Mouse (Mus musculus) hindbrain, embryonic 16.5 days (tissue): ENCODE measurements around the gene Hoxc13. TPM values are rescaled to one million over a fixed set of nuclear protein-coding genes. Genes with fewer than 3 reads are reported as not detected.

ENCODE experiments used
- ATAC-seq: fragments of 200-750 bp; cut with Nextera tagmentation; 2 replicates; pipeline ENCODE4 v1.8.0; 2017; ENCODE audit warnings: moderate TSS enrichment, moderate library complexity
- H3K27ac ChIP-seq: fragments of 300-500 bp; sonication (generic); 2 replicates; pipeline ENCODE4 v1.5.1; 2014; ENCODE audit warnings: low read depth, mild to moderate bottlenecking, control low read depth, low read length, moderate library complexity
- H3K27me3 ChIP-seq: fragments of 300-500 bp; sonication (generic); replicated peaks from 2 replicates; pipeline ENCODE4 v1.6.1; 2014; ENCODE audit warnings: low read length; ENCODE audit not compliant: control insufficient read depth, insufficient read depth
- H3K36me3 ChIP-seq: fragments of 300-500 bp; sonication (generic); 2 replicates; pipeline ENCODE4 v1.6.1; 2014; ENCODE audit warnings: mild to moderate bottlenecking, low read length, moderate library complexity, mixed read lengths; ENCODE audit not compliant: control insufficient read depth, insufficient read depth
- H3K4me1 ChIP-seq: fragments of 300-500 bp; sonication (generic); 2 replicates; pipeline ENCODE4 v1.6.1; 2014; ENCODE audit warnings: low read depth, low read length; ENCODE audit not compliant: control insufficient read depth, insufficient read depth
- H3K4me2 ChIP-seq: fragments of 300-500 bp; sonication (generic); 2 replicates; pipeline ENCODE4 v1.6.1; 2014; ENCODE audit warnings: mild to moderate bottlenecking, low read length, control low read depth, moderate library complexity
- H3K4me3 ChIP-seq: fragments of 300-500 bp; sonication (generic); 2 replicates; pipeline ENCODE4 v1.5.1; 2014; ENCODE audit warnings: mild to moderate bottlenecking, low read length, control low read depth, moderate library complexity
- H3K9ac ChIP-seq: fragments of 300-500 bp; sonication (generic); 2 replicates; pipeline ENCODE4 v1.6.1; 2014; ENCODE audit warnings: low read depth, mild to moderate bottlenecking, control low read depth, low read length, moderate library complexity
- H3K9me3 ChIP-seq: fragments of 300-500 bp; sonication (generic); 2 replicates; pipeline ENCODE4 v1.6.1; 2014; ENCODE audit warnings: mild to moderate bottlenecking, low read length, moderate library complexity; ENCODE audit not compliant: control insufficient read depth
- WGBS: fragments of 180-500 bp; shearing (Covaris S2); extraction: QIAGEN DNeasy Blood & Tissue Kit; methylation state at CpG from one replicate; pipeline ENCODE4 v1.1.7; 2014; 5-methylcytosine and 5-hydroxymethylcytosine counted together
- polyA plus RNA-seq: library from polyadenylated mRNA; unstranded; fragments of >200 nt; fragmentation: Nextera tagmentation; extraction: Ambion mirVana; gene quantifications from 2 replicates; pipeline ENCODE4 v1.2.1, GENCODE M21; 2015

Gene Hoxc13
- polyA plus RNA-seq, 1 experiment from 2014 or later, result not detected

GRCm38 (mm10) chr15:102967511-102968397 lies 46.9 kb downstream of the Hoxc13 start:
- Histone ChIP-seq H3K9me3 (no peaks in the 10 kb centered on the region), H3K27ac (no peak overlapping the region), H3K4me2 (no peak overlapping the region), H3K4me3 (no peak overlapping the region), H3K36me3 (no peaks in the 10 kb centered on the region), H3K4me1 (peaks cover 4% of the 10 kb centered on the region; the same call in 1 of the 2 replicates), H3K27me3 (peaks cover 91% of the 10 kb centered on the region), H3K9ac (no peak overlapping the region)
- no peak for ATAC-seq
- 2% methylated on average over 34 of the region's 34 CpGs for WGBS

GRCm38 (mm10) chr15:102969296-102969695 lies 48.4 kb downstream of the Hoxc13 start:
- peaks cover 95% of the 10 kb centered on the region for H3K27me3 ChIP-seq
- no peaks in the 10 kb centered on the region for H3K36me3 ChIP-seq
- no peak overlapping the region for H3K4me2 ChIP-seq
- no peak overlapping the region for H3K9ac ChIP-seq
- no peak for ATAC-seq
- no peak overlapping the region for H3K27ac ChIP-seq
- H3K9me3 ChIP-seq, result 0 out of 2 replicates have a peak, but pooled peaks cover 2% of the 10 kb centered on the region
- H3K4me3 ChIP-seq, result no peak overlapping the region
- WGBS, result 23% methylated on average over 1 of the region's 1 CpGs
- peaks cover 4% of the 10 kb centered on the region; the same call in 1 of the 2 replicates for H3K4me1 ChIP-seq

- 5% methylated on average over 12 of the region's 12 CpGs for WGBS
- Histone ChIP-seq H3K9me3 (0 out of 2 replicates have a peak, but pooled peaks cover 2% of the 10 kb centered on the region), H3K4me2 (no peak overlapping the region), H3K27ac (no peak overlapping the region), H3K4me3 (no peak overlapping the region), H3K36me3 (no peaks in the 10 kb centered on the region), H3K4me1 (peaks cover 4% of the 10 kb centered on the region; the same call in 1 of the 2 replicates), H3K9ac (no peak overlapping the region), H3K27me3 (peaks cover 93% of the 10 kb centered on the region)
- ATAC-seq, result no peak
These were observed 49.8 kb downstream of the Hoxc13 start for GRCm38 (mm10) chr15:102970740-102971139.

GRCm38 (mm10) chr15:102972254-102972653 lies 51.4 kb downstream of the Hoxc13 start:
- Histone ChIP-seq H3K4me3 (no peak overlapping the region), H3K4me2 (no peak overlapping the region), H3K4me1 (no peaks in the 10 kb centered on the region), H3K9ac (no peak overlapping the region), H3K9me3 (0 out of 2 replicates have a peak, but pooled peaks cover 2% of the 10 kb centered on the region), H3K27ac (no peak overlapping the region), H3K36me3 (no peaks in the 10 kb centered on the region), H3K27me3 (peaks cover 86% of the 10 kb centered on the region)
- under 1% methylated on average over 21 of the region's 21 CpGs for WGBS
- ATAC-seq, result no peak

GRCm38 (mm10) chr15:102972753-102973152 lies 51.9 kb downstream of the Hoxc13 start:
- no peak overlapping the region for H3K27ac ChIP-seq
- 0 out of 2 replicates have a peak, but pooled peaks cover 2% of the 10 kb centered on the region for H3K9me3 ChIP-seq
- WGBS, result 0% methylated on average over 6 of the region's 6 CpGs
- no peak overlapping the region for H3K4me3 ChIP-seq
- ATAC-seq, result no peak
- no peak overlapping the region for H3K9ac ChIP-seq
- no peaks in the 10 kb centered on the region for H3K36me3 ChIP-seq
- H3K4me1 ChIP-seq, result no peaks in the 10 kb centered on the region
- H3K27me3 ChIP-seq, result peaks cover 85% of the 10 kb centered on the region
- H3K4me2 ChIP-seq, result no peak overlapping the region

DNA sequence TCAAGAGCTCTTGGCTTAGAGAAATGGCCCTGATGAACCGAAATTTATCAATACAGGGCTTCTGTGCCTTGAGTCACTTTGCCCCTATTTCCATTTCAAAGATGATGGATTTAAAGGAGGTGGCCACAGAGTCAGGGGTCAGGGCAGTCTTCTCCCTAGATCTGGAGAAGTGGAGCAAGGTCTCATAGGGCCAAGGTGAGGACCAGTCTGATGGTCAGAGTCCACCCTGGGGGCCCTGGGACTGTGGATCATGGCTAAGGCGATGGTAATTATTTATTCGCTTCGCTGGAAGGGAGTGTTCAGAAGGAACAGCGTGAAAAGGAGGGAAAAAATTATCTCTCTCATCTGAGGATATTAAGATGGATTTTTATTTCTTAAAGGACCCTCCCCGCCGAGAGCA lies 54.1 kb downstream of the Hoxc13 start:
- Histone ChIP-seq H3K9ac (no peak overlapping the region), H3K4me2 (no peak overlapping the region), H3K4me3 (no peak overlapping the region), H3K4me1 (no peaks in the 10 kb centered on the region), H3K36me3 (no peaks in the 10 kb centered on the region), H3K27ac (no peak overlapping the region), H3K27me3 (peaks cover 86% of the 10 kb centered on the region), H3K9me3 (0 out of 2 replicates have a peak, but pooled peaks cover 2% of the 10 kb centered on the region)
- WGBS, result 4% methylated on average over 7 of the region's 7 CpGs
- no peak for ATAC-seq

DNA sequence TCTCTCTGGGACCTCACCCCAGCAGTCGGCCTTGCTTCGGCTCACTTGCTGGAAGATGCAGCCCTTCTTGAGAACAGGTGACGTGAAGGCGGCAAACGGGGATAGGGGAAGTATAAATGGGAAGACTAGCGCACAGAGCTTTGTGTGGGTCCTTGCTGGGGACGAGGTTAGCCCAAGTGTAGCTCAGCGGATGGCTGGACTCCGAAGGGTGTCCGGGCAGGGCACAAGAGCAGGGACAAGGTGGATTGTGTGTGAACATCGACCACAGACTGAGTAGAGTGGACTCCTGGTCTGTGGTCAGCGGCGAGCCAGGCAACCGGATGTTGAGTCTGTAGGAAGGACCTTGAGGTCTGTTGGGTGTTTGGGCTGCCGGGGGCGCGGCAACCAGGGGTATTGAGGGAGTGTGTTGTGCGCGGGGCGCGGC lies 54.8 kb downstream of the Hoxc13 start:
- peaks cover 83% of the 10 kb centered on the region for H3K27me3 ChIP-seq
- no peak for ATAC-seq
- 3% methylated on average over 21 of the region's 21 CpGs for WGBS
- no peaks in the 10 kb centered on the region for H3K4me1 ChIP-seq
- H3K9me3 ChIP-seq, result 0 out of 2 replicates have a peak, but pooled peaks cover 2% of the 10 kb centered on the region
- H3K4me2 ChIP-seq, result no peak overlapping the region
- no peak overlapping the region for H3K9ac ChIP-seq
- no peaks in the 10 kb centered on the region for H3K36me3 ChIP-seq
- no peak overlapping the region for H3K27ac ChIP-seq
- H3K4me3 ChIP-seq, result no peak overlapping the region

GRCm38 (mm10) chr15:102976171-102976570 lies 55.3 kb downstream of the Hoxc13 start, which contains the start of gene Hoxc9:
Hoxc9 (plus strand) TSS chr15:102976439.
- Histone ChIP-seq H3K27ac (no peak within 1 kb of the TSS), H3K9me3 (0 out of 2 replicates have a peak, but pooled peaks cover 2% of the 10 kb centered on the region), H3K27me3 (peaks cover 78% of the 10 kb centered on the region), H3K4me1 (no peaks in the 10 kb centered on the region), H3K9ac (no peak within 1 kb of the TSS), H3K4me2 (no peak within 1 kb of the TSS), H3K36me3 (no peaks in the 10 kb centered on the region), H3K4me3 (no peak within 1 kb of the TSS)
- WGBS, result 1% methylated on average over 20 of the region's 20 CpGs
- no peak for ATAC-seq

DNA sequence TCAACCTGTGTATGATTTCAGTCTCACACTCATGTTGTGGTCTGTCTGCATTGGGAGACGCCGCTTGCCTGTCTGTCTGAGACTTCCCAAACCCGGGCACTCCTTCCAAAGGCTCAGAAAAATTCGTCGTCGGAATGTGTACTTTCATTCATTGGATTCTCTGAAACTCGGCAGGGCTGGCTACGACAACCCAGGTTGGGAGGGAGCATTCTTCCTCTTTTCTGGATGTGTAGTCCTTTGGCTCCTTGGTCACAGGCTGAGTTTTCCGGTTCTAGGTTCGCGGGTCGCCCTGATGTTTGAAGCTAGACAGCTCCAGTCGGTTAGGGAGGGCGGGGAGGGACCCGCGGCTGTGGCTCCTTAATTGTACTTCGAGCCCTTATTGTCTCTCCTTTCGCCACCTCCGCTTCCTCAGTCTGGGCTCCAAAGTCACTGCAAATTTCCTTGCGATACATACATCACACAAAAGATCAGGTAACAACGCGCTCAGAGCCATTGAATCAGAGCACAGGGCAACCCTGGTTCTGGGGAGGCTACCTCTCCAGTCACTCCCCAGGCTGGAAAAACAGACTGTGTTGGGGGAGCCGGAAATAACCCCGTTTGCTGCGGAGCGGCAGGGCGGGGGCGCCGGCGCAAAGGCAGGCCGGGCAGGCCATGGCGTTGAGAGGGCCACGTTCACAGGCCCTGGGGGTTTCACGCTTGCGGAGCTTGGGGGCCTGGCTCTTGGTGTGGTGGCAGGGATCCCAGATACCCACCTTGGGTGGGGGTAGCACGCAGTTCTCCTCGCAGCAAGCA lies 55.9 kb downstream of the Hoxc13 start:
- no peak overlapping the region for H3K4me2 ChIP-seq
- H3K4me3 ChIP-seq, result no peak overlapping the region
- H3K27me3 ChIP-seq, result peaks cover 74% of the 10 kb centered on the region
- H3K4me1 ChIP-seq, result peaks cover 1% of the 10 kb centered on the region
- 0 out of 2 replicates have a peak, but pooled peaks cover 2% of the 10 kb centered on the region for H3K9me3 ChIP-seq
- H3K27ac ChIP-seq, result no peak overlapping the region
- WGBS, result 1% methylated on average over 37 of the region's 37 CpGs
- H3K36me3 ChIP-seq, result no peaks in the 10 kb centered on the region
- no peak for ATAC-seq
- no peak overlapping the region for H3K9ac ChIP-seq
